8 mouse cellular contexts compared by ENCODE assay signal in genomic region chr3:95283589-95283941, GRCm38 (mm10). TPM values are rescaled to one million over a fixed set of nuclear protein-coding genes. Genes with fewer than 3 reads are reported as not detected.
DNase-seq lines count a peak whose midpoint lies in the region; ATAC-seq and TF ChIP-seq lines count a peak whose summit lies in the region.

No protein-coding gene starts in this region.

- H3K36me3 ChIP-seq in lung, embryonic 16.5 days (ENCODE audit: control insufficient read depth, insufficient read depth, low read length): peaks cover 8% of the 10 kb centered on the region
- peaks cover 2% of the 10 kb centered on the region; the same call in 1 of the 2 replicates for H3K36me3 ChIP-seq in limb, embryonic 11.5 days (ENCODE audit: control insufficient read depth, insufficient read depth, low read length)
- peaks cover 13% of the 10 kb centered on the region for H3K36me3 ChIP-seq in small intestine, adult 2 months (ENCODE audit: control insufficient read depth, insufficient read depth, low read length)

- H3K4me3 ChIP-seq in lung, embryonic 16.5 days (ENCODE audit: low read length): peak overlapping the region; percentile 65
- peak overlapping the region; percentile 75 for H3K4me3 ChIP-seq in embryonic fibroblast, embryonic 13.5 days (ENCODE audit: insufficient read depth, low read length)
- peak overlapping the region; percentile 67 for H3K4me3 ChIP-seq in limb, embryonic 11.5 days (ENCODE audit: low read depth, low read length)
- peak overlapping the region; percentile 85 for H3K4me3 ChIP-seq in small intestine, adult 2 months (ENCODE audit: low read depth, low read length)

- TF ChIP-seq CTCF in embryonic fibroblast, embryonic 13.5 days (IDR thresholded peaks at IDR 0.05; ENCODE audit: borderline replicate concordance, insufficient read depth, low read length): no peak
- TF ChIP-seq CTCF in small intestine, adult 2 months (IDR thresholded peaks at IDR 0.05; ENCODE audit: extremely low read depth, insufficient read length, insufficient replicate concordance, low read depth, low read length): no peak

- no peak for ATAC-seq in lung, embryonic 16.5 days (ENCODE audit: low read depth)
- no peak for ATAC-seq in limb, embryonic 11.5 days (ENCODE audit: insufficient number of reproducible peaks, low FRiP score, low TSS enrichment, low read depth)
- ATAC-seq in activated CD4-positive, CD25-positive, alpha-beta regulatory T cell, adult 4 months: no peak

- H3K4me2 ChIP-seq in lung, embryonic 16.5 days (ENCODE audit: low read depth, low read length): peak overlapping the region; percentile 80
- peak overlapping the region; percentile 62 for H3K4me2 ChIP-seq in limb, embryonic 11.5 days (ENCODE audit: low read depth, severe bottlenecking)

- H3K4me1 ChIP-seq in lung, embryonic 16.5 days (replicated peaks; ENCODE audit: control insufficient read depth, insufficient read depth, low read length): peaks cover 16% of the 10 kb centered on the region
- H3K4me1 ChIP-seq in embryonic fibroblast, embryonic 13.5 days (ENCODE audit: control insufficient read depth, insufficient read depth, low read length): no peaks in the 10 kb centered on the region
- H3K4me1 ChIP-seq in limb, embryonic 11.5 days (ENCODE audit: control insufficient read depth, insufficient read depth, low read length): peaks cover 8% of the 10 kb centered on the region
- peaks cover 3% of the 10 kb centered on the region; the same call in 1 of the 2 replicates for H3K4me1 ChIP-seq in small intestine, adult 2 months (ENCODE audit: control insufficient read depth, insufficient read depth, insufficient read length, low read length)

- no peaks in the 10 kb centered on the region for H3K27me3 ChIP-seq in lung, embryonic 16.5 days (ENCODE audit: control insufficient read depth, insufficient read depth, low read depth, low read length)
- H3K27me3 ChIP-seq in limb, embryonic 11.5 days (ENCODE audit: control insufficient read depth, insufficient read depth, low read length): no peaks in the 10 kb centered on the region
- no peaks in the 10 kb centered on the region for H3K27me3 ChIP-seq in small intestine, adult 2 months (ENCODE audit: control insufficient read depth, insufficient read depth, low read length)

- DNase-seq in lung, postnatal 14 days: no peak
- no peak for DNase-seq in limb, embryonic 11.5 days (ENCODE audit: low spot score)
- DNase-seq in right cerebral cortex, postnatal 10 days (ENCODE audit: low spot score in 2 of 2): no peak
- no peak for DNase-seq in urinary bladder, postnatal 14 days (ENCODE audit: low spot score)

- H3K9me3 ChIP-seq in lung, embryonic 16.5 days (ENCODE audit: control insufficient read depth, low read length): no peaks in the 10 kb centered on the region
- H3K9me3 ChIP-seq in limb, embryonic 11.5 days (ENCODE audit: control insufficient read depth, low read length): no peaks in the 10 kb centered on the region

- H3K27ac ChIP-seq in lung, embryonic 16.5 days (ENCODE audit: low read length): peak overlapping the region; percentile 99
- peak overlapping the region; percentile 97 for H3K27ac ChIP-seq in embryonic fibroblast, embryonic 13.5 days (ENCODE audit: insufficient read depth, low read length)
- H3K27ac ChIP-seq in limb, embryonic 11.5 days (replicated peaks; ENCODE audit: low read depth, low read length): peak overlapping the region; percentile 88
- peak overlapping the region; percentile 88 for H3K27ac ChIP-seq in small intestine, adult 2 months (ENCODE audit: insufficient read depth, low read depth, low read length)

- WGBS in lung, embryonic 16.5 days: 2% methylated on average over 7 of the region's 7 CpGs
- WGBS in limb, embryonic 11.5 days: 1% methylated on average over 7 of the region's 7 CpGs
- WGBS in small intestine, adult 2 months: 2% methylated on average over 7 of the region's 7 CpGs

- TF ChIP-seq POLR2A in embryonic fibroblast, embryonic 13.5 days (IDR thresholded peaks at IDR 0.05; ENCODE audit: low read depth, low read length): no peak
- no peak for TF ChIP-seq POLR2A in small intestine, adult 2 months (IDR thresholded peaks at IDR 0.05; ENCODE audit: low read depth, low read length)

- H3K9ac ChIP-seq in lung, embryonic 16.5 days (ENCODE audit: low read length): peak overlapping the region; percentile 80
- H3K9ac ChIP-seq in limb, embryonic 11.5 days (ENCODE audit: low read length): peak overlapping the region; percentile 75

RNA-seq across cellular contexts. Expression of gene Prune1, which starts 1.7 kb away (rescaled TPM):
- polyA plus RNA-seq in lung, embryonic 16.5 days (2015; fragmentation: Nextera tagmentation; extraction: Ambion mirVana): 23.2 and 23.9 TPM in 2 replicates
- 22.2 and 22.9 TPM in 2 replicates for polyA plus RNA-seq in embryonic fibroblast, embryonic 13.5 days (2011; ENCODE audit: insufficient read length, low read depth, missing spikeins)
- polyA plus RNA-seq in limb, embryonic 11.5 days (2014; fragmentation: Nextera tagmentation; extraction: Ambion mirVana): 26.8 and 27.6 TPM in 2 replicates
- polyA plus RNA-seq in small intestine, adult 2 months (2012; rRNA removed): 4.4 and 11.5 TPM in 2 replicates
- polyA plus RNA-seq in activated CD4-positive, CD25-positive, alpha-beta regulatory T cell, adult 4 months (2017; shearing (Covaris generic)): 1 to 10 TPM; 6.3 to 9.7 TPM

RNA-seq across cellular contexts. Expression of gene Mindy1, which starts 2.4 kb away (rescaled TPM):
- polyA plus RNA-seq in lung, embryonic 16.5 days (2015; fragmentation: Nextera tagmentation; extraction: Ambion mirVana): 41.0 and 47.0 TPM in 2 replicates
- polyA plus RNA-seq in embryonic fibroblast, embryonic 13.5 days (2011; ENCODE audit: insufficient read length, low read depth, missing spikeins): 25.5 and 26.9 TPM in 2 replicates
- 34.9 and 35.4 TPM in 2 replicates for polyA plus RNA-seq in limb, embryonic 11.5 days (2014; fragmentation: Nextera tagmentation; extraction: Ambion mirVana)
- 58.5 and 89.2 TPM in 2 replicates for polyA plus RNA-seq in small intestine, adult 2 months (2012; rRNA removed)
- 10 to 100 TPM; 19.3 to 21.6 TPM for polyA plus RNA-seq in activated CD4-positive, CD25-positive, alpha-beta regulatory T cell, adult 4 months (2017; shearing (Covaris generic))

RNA-seq across cellular contexts. Expression of gene Anxa9, which starts 23.4 kb away (rescaled TPM):
- polyA plus RNA-seq in lung, embryonic 16.5 days (2015; fragmentation: Nextera tagmentation; extraction: Ambion mirVana): 1.7 and 2.0 TPM in 2 replicates
- 0.79 and 1.2 TPM in 2 replicates for polyA plus RNA-seq in embryonic fibroblast, embryonic 13.5 days (2011; ENCODE audit: insufficient read length, low read depth, missing spikeins)
- 1.6 and 1.8 TPM in 2 replicates for polyA plus RNA-seq in limb, embryonic 11.5 days (2014; fragmentation: Nextera tagmentation; extraction: Ambion mirVana)
- 0.52 and 0.65 TPM in 2 replicates for polyA plus RNA-seq in small intestine, adult 2 months (2012; rRNA removed)
- under 1 TPM in 1 of 2 experiments, not detected in 1; 0.83 TPM for polyA plus RNA-seq in activated CD4-positive, CD25-positive, alpha-beta regulatory T cell, adult 4 months (2017; shearing (Covaris generic))

RNA-seq across cellular contexts. Expression of gene Cers2, which starts 31.0 kb away (rescaled TPM):
- polyA plus RNA-seq in lung, embryonic 16.5 days (2015; fragmentation: Nextera tagmentation; extraction: Ambion mirVana): 221 and 230 TPM in 2 replicates
- polyA plus RNA-seq in embryonic fibroblast, embryonic 13.5 days (2011; ENCODE audit: insufficient read length, low read depth, missing spikeins): 159 and 178 TPM in 2 replicates
- polyA plus RNA-seq in limb, embryonic 11.5 days (2014; fragmentation: Nextera tagmentation; extraction: Ambion mirVana): 132 and 138 TPM in 2 replicates
- polyA plus RNA-seq in small intestine, adult 2 months (2012; rRNA removed): 51.3 and 84.0 TPM in 2 replicates
- polyA plus RNA-seq in activated CD4-positive, CD25-positive, alpha-beta regulatory T cell, adult 4 months (2017; shearing (Covaris generic)): 100 to 1,000 TPM; 139 to 172 TPM

RNA-seq across cellular contexts. Expression of gene Bnipl, which starts 32.6 kb away (rescaled TPM):
- polyA plus RNA-seq in lung, embryonic 16.5 days (2015; fragmentation: Nextera tagmentation; extraction: Ambion mirVana): 4.6 and 5.7 TPM in 2 replicates
- polyA plus RNA-seq in embryonic fibroblast, embryonic 13.5 days (2011; ENCODE audit: insufficient read length, low read depth, missing spikeins): not detected in 2 replicates
- 1.1 and 1.6 TPM in 2 replicates for polyA plus RNA-seq in limb, embryonic 11.5 days (2014; fragmentation: Nextera tagmentation; extraction: Ambion mirVana)
- polyA plus RNA-seq in small intestine, adult 2 months (2012; rRNA removed): 0.16 and 0.58 TPM in 2 replicates
- not detected for polyA plus RNA-seq in activated CD4-positive, CD25-positive, alpha-beta regulatory T cell, adult 4 months (2017; shearing (Covaris generic))
